Mouse (Mus musculus): ENCODE data around the gene Pkdrej. TPM values are rescaled to one million over a fixed set of nuclear protein-coding genes. Genes with fewer than 3 reads are reported as not detected.

Pkdrej gene
- total and polyA plus RNA-seq, 3 experiments: 1.8 to 4.2 (median 3.9) TPM

GRCm38 (mm10) chr15:85775001-85775400 lies 46.5 kb downstream of the Pkdrej start:
- no peak overlapping the region for H3K9ac ChIP-seq (ENCODE audit: low read depth, low read length)
- no peak for TF ChIP-seq CTCF (IDR thresholded peaks at IDR 0.05)
- TF ChIP-seq POLR2A (IDR thresholded peaks at IDR 0.05; ENCODE audit: insufficient read depth, low read depth, low read length): no peak
- TF ChIP-seq EP300 (IDR thresholded peaks at IDR 0.05; ENCODE audit: insufficient read depth, low read depth, low read length): no peak
- peaks cover 4% of the 10 kb centered on the region; the same call in 1 of the 2 replicates for H3K4me1 ChIP-seq (ENCODE audit: control insufficient read depth, insufficient read depth, low read length)
- intact Hi-C loops (cut with DNase I): loop anchor here (5.0 kb wide), 1 partner anchor 38 kb away; no protein-coding TSS in a partner anchor
- peak in 1 of 2 experiments; percentile 14 for DNase-seq
- WGBS: 76% methylated on average over 7 of the region's 7 CpGs
- H3K4me3 ChIP-seq: no peak overlapping the region
- H3K27ac ChIP-seq: no peak overlapping the region
- 0 out of 2 replicates have a peak, but pooled peaks cover 1% of the 10 kb centered on the region for H3K79me2 ChIP-seq (replicated peaks; ENCODE audit: control insufficient read depth, insufficient read depth, low read length)
- no peaks in the 10 kb centered on the region for H3K27me3 ChIP-seq (ENCODE audit: control insufficient read depth, insufficient read depth, low read length)
- no peaks in the 10 kb centered on the region; the same call in 1 of the 2 replicates for H3K36me3 ChIP-seq (ENCODE audit: control insufficient read depth, insufficient read depth, low read length)

GRCm38 (mm10) chr15:85774419-85774818 lies 47.1 kb downstream of the Pkdrej start:
- no peaks in the 10 kb centered on the region for H3K27me3 ChIP-seq (ENCODE audit: control insufficient read depth, insufficient read depth, low read length)
- no peaks in the 10 kb centered on the region; the same call in 1 of the 2 replicates for H3K36me3 ChIP-seq (ENCODE audit: control insufficient read depth, insufficient read depth, low read length)
- no peak for TF ChIP-seq CTCF (IDR thresholded peaks at IDR 0.05)
- TF ChIP-seq EP300 (IDR thresholded peaks at IDR 0.05; ENCODE audit: insufficient read depth, low read depth, low read length): no peak
- TF ChIP-seq POLR2A (IDR thresholded peaks at IDR 0.05; ENCODE audit: insufficient read depth, low read depth, low read length): no peak
- intact Hi-C loops (cut with DNase I): no loop called here
- WGBS: 44% methylated on average over 9 of the region's 9 CpGs
- peak in 1 of 2 experiments; percentile 16 for DNase-seq
- H3K4me3 ChIP-seq: no peak overlapping the region
- 0 out of 2 replicates have a peak, but pooled peaks cover 1% of the 10 kb centered on the region for H3K79me2 ChIP-seq (replicated peaks; ENCODE audit: control insufficient read depth, insufficient read depth, low read length)
- peaks cover 5% of the 10 kb centered on the region; the same call in 1 of the 2 replicates for H3K4me1 ChIP-seq (ENCODE audit: control insufficient read depth, insufficient read depth, low read length)
- no peak overlapping the region; the same call in 1 of the 2 replicates for H3K27ac ChIP-seq
- no peak overlapping the region for H3K9ac ChIP-seq (ENCODE audit: low read depth, low read length)

- H3K79me2 ChIP-seq (replicated peaks; ENCODE audit: control insufficient read depth, insufficient read depth, low read length): 0 out of 2 replicates have a peak, but pooled peaks cover 1% of the 10 kb centered on the region
- WGBS: 68% methylated on average over 11 of the region's 11 CpGs
- DNase-seq: no peak
- H3K27me3 ChIP-seq (ENCODE audit: control insufficient read depth, insufficient read depth, low read length): no peaks in the 10 kb centered on the region
- intact Hi-C loops (cut with DNase I): no loop called here
- H3K9ac ChIP-seq (ENCODE audit: low read depth, low read length): no peak overlapping the region
- H3K27ac ChIP-seq: no peak overlapping the region
- peaks cover 5% of the 10 kb centered on the region; the same call in 1 of the 2 replicates for H3K4me1 ChIP-seq (ENCODE audit: control insufficient read depth, insufficient read depth, low read length)
- TF ChIP-seq EP300 (IDR thresholded peaks at IDR 0.05; ENCODE audit: insufficient read depth, low read depth, low read length): no peak
- no peak for TF ChIP-seq POLR2A (IDR thresholded peaks at IDR 0.05; ENCODE audit: insufficient read depth, low read depth, low read length)
- 0 out of 2 replicates have a peak, but pooled peaks have one; percentile 17 for TF ChIP-seq CTCF (IDR thresholded peaks at IDR 0.05)
- H3K4me3 ChIP-seq: no peak overlapping the region
- H3K36me3 ChIP-seq (ENCODE audit: control insufficient read depth, insufficient read depth, low read length): no peaks in the 10 kb centered on the region; the same call in 1 of the 2 replicates
Measured at GRCm38 (mm10) chr15:85772146-85772740, 49.3 kb downstream of the Pkdrej start.

- TF ChIP-seq POLR2A (IDR thresholded peaks at IDR 0.05; ENCODE audit: insufficient read depth, low read depth, low read length) (no peak), CTCF (IDR thresholded peaks at IDR 0.05) (no peak), EP300 (IDR thresholded peaks at IDR 0.05; ENCODE audit: insufficient read depth, low read depth, low read length) (no peak)
Measured at GRCm38 (mm10) chr15:85771306-85772121, 50.0 kb downstream of the Pkdrej start.

GRCm38 (mm10) chr15:85768991-85769390 lies 52.5 kb downstream of the Pkdrej start:
- Histone ChIP-seq H3K4me3 (no peak overlapping the region), H3K27ac (no peak overlapping the region), H3K36me3 (ENCODE audit: control insufficient read depth, insufficient read depth, low read length) (no peaks in the 10 kb centered on the region; the same call in 1 of the 2 replicates), H3K79me2 (replicated peaks; ENCODE audit: control insufficient read depth, insufficient read depth, low read length) (0 out of 2 replicates have a peak, but pooled peaks cover 1% of the 10 kb centered on the region), H3K4me1 (ENCODE audit: control insufficient read depth, insufficient read depth, low read length) (peaks cover 3% of the 10 kb centered on the region; the same call in 1 of the 2 replicates), H3K9ac (ENCODE audit: low read depth, low read length) (no peak overlapping the region), H3K27me3 (ENCODE audit: control insufficient read depth, insufficient read depth, low read length) (no peaks in the 10 kb centered on the region)
- WGBS: 88% methylated on average over 8 of the region's 8 CpGs
- no peak for TF ChIP-seq EP300 (IDR thresholded peaks at IDR 0.05; ENCODE audit: insufficient read depth, low read depth, low read length)
- no peak for TF ChIP-seq CTCF (IDR thresholded peaks at IDR 0.05)
- no peak for TF ChIP-seq POLR2A (IDR thresholded peaks at IDR 0.05; ENCODE audit: insufficient read depth, low read depth, low read length)
- intact Hi-C loops (cut with DNase I): no loop called here
- no peak for DNase-seq

More at GRCm38 (mm10) chr15:85771306-85772121, 50.0 kb downstream of the Pkdrej start:
- H3K4me1 ChIP-seq (ENCODE audit: control insufficient read depth, insufficient read depth, low read length): peaks cover 5% of the 10 kb centered on the region; the same call in 1 of the 2 replicates
- no peak for DNase-seq
- H3K36me3 ChIP-seq (ENCODE audit: control insufficient read depth, insufficient read depth, low read length): no peaks in the 10 kb centered on the region; the same call in 1 of the 2 replicates
- no peak overlapping the region for H3K9ac ChIP-seq (ENCODE audit: low read depth, low read length)
- 67% methylated on average over 17 of the region's 17 CpGs for WGBS
- intact Hi-C loops (cut with DNase I): no loop called here
- H3K4me3 ChIP-seq: no peak overlapping the region
- no peaks in the 10 kb centered on the region for H3K27me3 ChIP-seq (ENCODE audit: control insufficient read depth, insufficient read depth, low read length)
- H3K27ac ChIP-seq: no peak overlapping the region
- 0 out of 2 replicates have a peak, but pooled peaks cover 1% of the 10 kb centered on the region for H3K79me2 ChIP-seq (replicated peaks; ENCODE audit: control insufficient read depth, insufficient read depth, low read length)

Data from heart, adult 2 months (tissue).